Comparison of ENCODE assay signal across 9 mouse cellular contexts in the genomic region with DNA sequence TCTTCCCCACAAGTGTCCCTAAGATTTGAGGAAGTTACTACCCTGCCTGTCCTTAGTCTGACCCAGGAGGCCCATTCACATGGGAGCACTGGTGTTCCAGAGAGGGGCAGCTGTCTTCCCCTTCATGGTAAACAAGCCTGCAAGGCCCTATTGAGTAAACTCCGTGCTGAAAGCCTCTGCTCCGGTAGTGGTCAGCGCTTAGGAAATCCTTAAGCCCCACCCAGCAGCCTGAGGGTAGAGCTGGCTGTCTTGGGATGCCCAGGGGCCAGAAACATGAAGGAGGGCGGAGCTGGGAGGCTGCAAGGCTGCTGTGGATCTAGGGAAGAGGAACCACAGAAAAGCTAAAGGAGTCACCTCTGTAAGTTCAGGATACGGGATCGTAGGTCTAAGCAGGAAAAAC. TPM values are rescaled to one million over a fixed set of nuclear protein-coding genes. Genes with fewer than 3 reads are reported as not detected.
DNase-seq lines count a peak whose midpoint lies in the region; ATAC-seq lines count a peak whose summit lies in the region.
"Had no signal": no experiment of that assay in that cellular context is flagged by ENCODE, and none has a peak within 500 bp of the region (broad histone marks: within the 10 kb centered on the region; RNA-seq: fewer than 3 reads in every experiment).

No protein-coding gene starts in this region.

- no peak for ATAC-seq in embryonic facial prominence, embryonic 14.5 days (ENCODE audit: low read depth)
- ATAC-seq in intestine, embryonic 15.5 days, result no peak
- ATAC-seq: Patski had no signal

- H3K27me3 ChIP-seq in embryonic facial prominence, embryonic 14.5 days (replicated peaks; ENCODE audit: control insufficient read depth, insufficient read depth, low read length), result no peaks in the 10 kb centered on the region
- no peaks in the 10 kb centered on the region for H3K27me3 ChIP-seq in intestine, embryonic 15.5 days (replicated peaks)
- H3K27me3 ChIP-seq: Patski had no signal

- H3K9ac ChIP-seq in embryonic facial prominence, embryonic 14.5 days (ENCODE audit: low read depth, low read length), result no peak overlapping the region
- H3K9ac ChIP-seq in intestine, embryonic 15.5 days, result no peak overlapping the region

- H3K27ac ChIP-seq in embryonic facial prominence, embryonic 14.5 days (replicated peaks; ENCODE audit: low read depth, low read length), result no peak overlapping the region
- peak overlapping the region; percentile 86 for H3K27ac ChIP-seq in intestine, embryonic 15.5 days

- WGBS in embryonic facial prominence, embryonic 14.5 days, result 36% methylated on average over 6 of the region's 6 CpGs
- WGBS in intestine, embryonic 15.5 days, result 35% methylated on average over 6 of the region's 6 CpGs

- H3K4me1 ChIP-seq in embryonic facial prominence, embryonic 14.5 days (ENCODE audit: control insufficient read depth, insufficient read depth, low read length), result peaks cover 37% of the 10 kb centered on the region
- H3K4me1 ChIP-seq in intestine, embryonic 15.5 days (replicated peaks), result peaks cover 64% of the 10 kb centered on the region

- H3K9me3 ChIP-seq in embryonic facial prominence, embryonic 14.5 days (ENCODE audit: control insufficient read depth, low read length), result no peaks in the 10 kb centered on the region
- no peaks in the 10 kb centered on the region for H3K9me3 ChIP-seq in intestine, embryonic 15.5 days

- no peak overlapping the region for H3K4me3 ChIP-seq in embryonic facial prominence, embryonic 14.5 days (ENCODE audit: low read depth, low read length)
- peak overlapping the region; percentile 51; the same call in 1 of the 2 replicates for H3K4me3 ChIP-seq in intestine, embryonic 15.5 days (replicated peaks)

- no peaks in the 10 kb centered on the region for H3K36me3 ChIP-seq in embryonic facial prominence, embryonic 14.5 days (ENCODE audit: control insufficient read depth, insufficient read depth, low read length)
- no peaks in the 10 kb centered on the region for H3K36me3 ChIP-seq in intestine, embryonic 15.5 days

- no peak overlapping the region for H3K4me2 ChIP-seq in embryonic facial prominence, embryonic 14.5 days (ENCODE audit: low read depth, low read length)
- H3K4me2 ChIP-seq in intestine, embryonic 15.5 days (replicated peaks), result peak overlapping the region; percentile 86

- DNase-seq in layer of hippocampus, adult 11-12 months (ENCODE audit: low spot score), result peak; percentile 49
- DNase-seq in layer of hippocampus, postnatal 25 days (ENCODE audit: extremely low spot score in 1 of 2, low spot score in 1 of 2), result no peak
- peak; percentile 49 for DNase-seq in embryonic facial prominence, embryonic 14.5 days (ENCODE audit: low spot score)
- peak; percentile 75 for DNase-seq in lung, postnatal 14 days
- DNase-seq in T-cell, adult 2 months (ENCODE audit: low spot score), result no peak
- DNase-seq in left cerebral cortex, adult 18-20 months (ENCODE audit: low spot score in 2 of 2), result no peak
- DNase-seq in B cell, adult 2 months, result no peak

RNA-seq across cellular contexts. Expression of gene Vsir, which starts 2.4 kb away (rescaled TPM):
- 10 to 100 TPM; 25.2 to 25.9 TPM for total RNA-seq in layer of hippocampus, postnatal 25 days (2021)
- polyA plus RNA-seq in embryonic facial prominence, embryonic 14.5 days (2014; fragmentation: Nextera tagmentation; extraction: Ambion mirVana), result 5.5 and 6.6 TPM in 2 replicates
- polyA plus RNA-seq in intestine, embryonic 15.5 days (2015; fragmentation: Nextera tagmentation; extraction: Ambion mirVana), result 7.2 and 9.0 TPM in 2 replicates
- total RNA-seq in left cerebral cortex, adult 18-20 months (2021), result 10 to 100 TPM; 19.7 to 20.8 TPM

RNA-seq across cellular contexts. Expression of gene Gm17455, which starts 50.5 kb away (rescaled TPM):
- 1 to 10 TPM in 1 of 2 experiments, under 1 TPM in 1; 0.34 to 1.2 TPM for total RNA-seq in layer of hippocampus, postnatal 25 days (2021)
- 1.4 and 1.7 TPM in 2 replicates for polyA plus RNA-seq in embryonic facial prominence, embryonic 14.5 days (2014; fragmentation: Nextera tagmentation; extraction: Ambion mirVana)
- polyA plus RNA-seq in intestine, embryonic 15.5 days (2015; fragmentation: Nextera tagmentation; extraction: Ambion mirVana), result 0.28 TPM in 1 of 2 replicates, not detected in the other
- not detected for total RNA-seq in left cerebral cortex, adult 18-20 months (2021)
- polyA plus RNA-seq: Patski had no signal

Comparison
In these comparisons a context has a peak if more than half of its experiments do, and no peak if none do; other contexts are left out.
1. DNase-seq: peak in layer of hippocampus, adult 11-12 months (single experiment), embryonic facial prominence, embryonic 14.5 days (single experiment) and lung, postnatal 14 days (single experiment); none in layer of hippocampus, postnatal 25 days (0 of 2), T-cell, adult 2 months (single experiment), left cerebral cortex, adult 18-20 months (0 of 2) and B cell, adult 2 months (0 of 2).